Mouse (Mus musculus) thymus, adult 18-20 months (tissue): Measurements from ENCODE around the gene Olah.
"Not testable (repeated sequence)": the region's sequence is repeated elsewhere in the genome, so short reads cannot be mapped to it uniquely, and the experiment has no call there.

Experiments
- DNase-seq, 2 experiments: peaks; one replicate each; pipeline ENCODE4 v3.0.0; 2022; ENCODE audit warnings: mixed read lengths in 2 of 2

Olah gene

GRCm38 (mm10) chr2:3397110-3397509 is at the start of gene Olah:
Gene Olah, minus strand, starts transcription at chr2:3397210.
- DNase-seq, result not testable (repeated sequence)

DNA sequence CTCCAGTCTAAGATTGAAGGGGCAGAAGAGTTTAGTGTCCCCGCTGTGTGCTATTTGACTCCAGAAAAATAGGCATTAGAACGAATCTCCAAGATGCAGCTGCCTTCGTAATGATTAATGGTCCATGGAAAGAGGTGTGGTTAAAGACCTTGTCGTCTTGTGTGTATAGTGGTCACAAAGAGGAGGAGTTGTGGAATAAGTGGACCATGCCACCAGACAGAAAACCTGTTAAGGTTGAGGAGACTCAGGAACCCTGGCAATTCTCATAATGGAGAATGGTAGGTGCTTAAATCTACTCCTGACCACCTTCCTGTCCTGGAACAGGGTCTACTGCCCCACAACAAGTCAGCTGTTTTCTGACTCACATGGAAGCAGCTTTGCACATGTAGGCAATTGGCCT is 49.0 kb upstream of the Olah start:
- no peak for DNase-seq

DNA sequence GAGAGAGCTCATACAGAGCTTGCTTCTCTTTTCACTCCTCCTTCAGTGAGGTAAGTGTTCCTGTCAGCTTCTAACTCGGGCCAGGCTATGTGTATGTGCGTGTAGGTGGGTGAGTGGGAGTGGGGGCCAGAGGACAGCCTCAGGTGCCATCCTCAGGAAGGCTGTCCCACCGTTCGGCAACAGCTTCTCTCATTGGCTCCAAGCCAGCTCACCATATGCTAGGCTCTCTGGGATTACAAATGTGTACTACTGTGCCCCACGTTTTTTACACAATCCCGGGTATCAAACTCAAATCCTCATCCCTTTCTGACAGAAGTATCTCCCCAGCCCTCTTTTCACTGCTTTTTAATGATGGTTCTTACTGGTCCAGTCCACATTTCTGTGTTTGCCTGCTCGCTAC is 47.2 kb upstream of the Olah start:
- DNase-seq, result no peak

- no peak for DNase-seq
Observed at GRCm38 (mm10) chr2:3437956-3438355, 40.9 kb upstream of the Olah start.

GRCm38 (mm10) chr2:3435369-3436061 is 38.5 kb upstream of the Olah start:
- DNase-seq, result no peak

- DNase-seq, result peak; percentile 67 to 80
Observed at GRCm38 (mm10) chr2:3430956-3431355, 33.9 kb upstream of the Olah start.

DNA sequence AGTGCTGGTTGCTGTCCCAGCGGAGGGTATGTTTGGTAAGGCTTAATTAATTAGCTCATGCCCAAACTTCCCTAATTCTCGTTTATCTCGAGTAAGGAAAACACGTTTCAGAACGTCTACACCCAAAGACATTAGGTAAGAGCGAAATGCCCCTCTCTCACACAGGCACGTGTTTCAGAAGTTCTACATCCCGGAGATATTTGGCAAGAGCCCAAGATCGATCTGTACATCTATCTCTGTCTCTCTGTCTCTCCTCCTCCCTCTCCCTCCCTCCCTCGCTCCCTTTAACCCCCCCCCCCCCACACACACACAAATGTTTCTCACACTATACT is 27.5 kb upstream of the Olah start:
- no peak for DNase-seq

DNA sequence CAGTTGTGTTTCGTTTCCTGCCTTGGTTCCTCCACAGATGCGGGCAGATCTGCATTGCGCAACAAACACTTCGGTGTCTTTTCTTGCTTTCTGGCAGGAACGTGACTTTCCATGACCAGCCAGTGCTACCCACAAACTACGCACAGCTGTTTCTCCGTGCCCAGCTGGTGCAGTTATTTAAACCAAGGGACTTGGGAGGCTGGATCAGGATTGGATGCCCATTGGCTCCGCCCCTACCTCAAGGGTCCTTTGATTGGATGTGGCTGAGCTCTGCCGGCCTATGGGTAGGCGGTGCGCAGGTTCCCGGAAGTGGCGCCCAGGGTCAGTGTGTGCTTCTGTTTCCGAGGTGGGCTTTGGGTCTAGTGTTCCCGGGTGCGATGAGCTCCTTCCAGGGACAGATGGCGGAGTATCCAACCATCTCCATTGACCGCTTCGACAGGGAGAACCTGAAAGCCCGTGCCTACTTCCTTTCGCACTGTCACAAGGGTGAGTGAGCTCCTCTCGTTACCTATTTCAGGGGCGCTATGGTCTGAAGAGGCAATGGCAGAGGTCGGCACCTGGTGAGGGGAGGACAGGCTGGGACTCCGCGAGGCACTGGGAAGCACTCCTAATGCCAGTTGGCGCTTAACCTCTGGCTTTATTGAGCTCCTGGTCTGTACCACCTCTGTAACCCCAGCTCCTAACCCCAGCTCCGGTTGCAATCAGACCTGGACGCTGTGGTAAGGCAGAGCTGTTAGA is 27.0 kb upstream of the Olah start, which contains the start of gene Dclre1c:
Gene Dclre1c (plus strand): TSS at position 291 of the 738 bp plus-strand sequence.
- peak; percentile 94 to 97 for DNase-seq

GRCm38 (mm10) chr2:3422548-3422947 is 25.5 kb upstream of the Olah start, which contains the start of gene Meig1:
Gene Meig1, minus strand, starts transcription at chr2:3422648.
- DNase-seq, result no peak

- no peak for DNase-seq
Observed at GRCm38 (mm10) chr2:3420157-3420556, 23.1 kb upstream of the Olah start.

- peak; percentile 84 to 86 for DNase-seq
Observed at GRCm38 (mm10) chr2:3418883-3419431, 21.9 kb upstream of the Olah start.

GRCm38 (mm10) chr2:3415676-3416075 is 18.7 kb upstream of the Olah start:
- DNase-seq, result no peak

- peak; percentile 26 to 39 for DNase-seq
Observed at GRCm38 (mm10) chr2:3414241-3414640, 17.2 kb upstream of the Olah start.

DNA sequence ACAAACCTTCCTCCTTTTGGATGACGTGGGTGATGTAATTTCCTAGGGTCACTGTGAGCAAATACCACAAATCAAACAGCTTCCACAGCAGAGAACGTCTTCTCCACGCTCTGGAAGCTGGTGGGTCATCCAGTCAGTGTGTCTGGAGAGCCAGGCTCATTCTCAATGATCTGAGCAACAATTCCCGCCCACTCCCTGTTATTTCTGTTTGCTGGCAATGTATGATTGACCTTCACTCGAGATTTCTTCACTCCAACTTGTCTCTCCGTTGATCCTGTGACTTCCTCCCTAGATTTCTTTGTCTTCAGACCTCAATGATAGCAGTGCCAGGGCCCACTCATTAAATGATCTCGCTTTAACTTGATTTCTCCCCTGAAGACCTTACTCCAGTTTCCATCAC is 10.7 kb upstream of the Olah start:
- DNase-seq, result no peak

DNA sequence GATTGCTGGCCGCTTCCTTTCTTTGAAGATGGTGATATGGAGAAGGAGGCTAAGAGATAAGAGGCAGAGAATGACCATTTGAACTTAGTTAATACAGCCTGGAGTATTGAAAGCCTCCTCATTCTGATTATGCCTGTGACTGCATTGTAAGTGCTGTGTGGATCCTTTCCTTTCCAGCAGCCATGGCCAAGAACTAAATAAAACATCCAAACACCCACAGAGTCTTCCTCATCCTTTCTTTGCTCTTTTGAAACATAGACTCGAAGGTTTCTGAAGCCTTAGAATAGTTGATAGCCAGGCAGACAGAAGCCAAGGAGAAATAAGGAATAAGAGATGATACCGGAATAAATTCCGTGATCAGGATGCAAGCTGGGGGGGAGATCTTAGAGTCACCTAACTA is 9.0 kb upstream of the Olah start:
- DNase-seq, result no peak

- DNase-seq, result no peak
Observed at GRCm38 (mm10) chr2:3391945-3392344, 5.1 kb downstream of the Olah start.

GRCm38 (mm10) chr2:3387105-3387860 is 9.7 kb downstream of the Olah start:
- no peak for DNase-seq

- no peak for DNase-seq
Observed at GRCm38 (mm10) chr2:3365127-3365526, 31.9 kb downstream of the Olah start.

- no peak for DNase-seq
Observed at GRCm38 (mm10) chr2:3361067-3361466, 35.9 kb downstream of the Olah start.

DNA sequence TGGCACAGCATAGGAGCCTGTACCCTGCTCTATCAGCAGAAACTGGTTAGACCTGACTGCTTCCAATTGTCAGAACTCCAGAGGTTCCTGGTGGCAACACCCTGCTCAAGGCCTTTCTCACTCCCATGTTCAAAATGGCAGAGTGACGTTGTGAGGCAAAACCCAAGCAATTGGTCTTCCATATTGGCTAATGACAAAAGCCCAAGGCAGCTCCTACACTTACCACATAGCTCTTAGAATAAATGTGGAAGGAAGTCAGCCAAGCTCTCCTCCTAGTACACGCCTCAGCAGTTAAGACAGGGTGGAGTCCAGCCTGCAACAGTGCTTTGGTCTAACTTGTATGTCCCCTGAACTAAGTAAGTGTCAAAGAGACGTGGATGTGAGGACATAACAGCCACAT is 39.1 kb downstream of the Olah start:
- DNase-seq, result no peak

- no peak for DNase-seq
Observed at GRCm38 (mm10) chr2:3356311-3356710, 40.7 kb downstream of the Olah start.

DNA sequence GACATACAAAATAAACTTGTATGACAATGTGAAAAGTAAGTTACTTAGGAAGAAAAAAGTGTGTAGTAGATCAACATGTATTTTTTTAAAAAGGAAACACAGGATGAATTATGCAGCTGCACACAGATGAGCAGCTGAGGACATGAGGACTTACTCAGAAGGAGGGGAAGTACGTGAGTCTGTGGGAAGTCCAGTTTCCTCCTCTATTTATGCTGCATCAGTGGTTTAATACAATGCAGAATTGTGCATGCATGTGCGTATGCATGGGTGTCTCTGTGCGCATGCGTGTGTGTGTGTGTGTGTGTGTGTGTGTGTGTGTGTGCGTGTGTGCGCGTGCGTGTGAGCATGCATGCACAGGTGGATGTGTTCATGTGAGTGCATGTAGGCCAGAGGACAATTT is 41.2 kb downstream of the Olah start:
- no peak for DNase-seq

DNA sequence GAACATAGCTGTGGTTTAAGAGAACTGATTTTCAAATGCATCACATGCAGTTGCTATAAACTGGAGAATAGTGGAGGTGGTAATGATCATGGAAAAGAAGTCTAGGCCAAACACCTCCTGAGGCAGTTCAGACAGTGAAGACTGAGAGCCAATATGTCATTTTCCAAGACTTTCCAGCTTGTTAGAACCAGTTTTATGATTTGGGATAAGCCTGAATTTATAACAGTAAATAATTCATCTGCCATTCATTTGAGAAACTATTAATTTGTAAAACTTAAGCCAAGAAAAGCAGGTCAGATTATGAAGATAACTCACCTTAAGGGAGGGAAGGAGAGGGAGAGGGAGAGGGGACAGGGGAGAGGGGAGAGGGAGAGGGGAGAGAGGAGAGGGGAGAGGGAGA is 43.9 kb downstream of the Olah start:
- DNase-seq, result no peak
